Mouse (Mus musculus) neural tube, embryonic 15.5 days (tissue): Measurements from ENCODE around the gene Filip1l. TPM values are rescaled to one million over a fixed set of nuclear protein-coding genes. Genes with fewer than 3 reads are reported as not detected.

ENCODE experiments used
- ATAC-seq: fragments of 200-750 bp; cut with Nextera tagmentation; 2 replicates; pipeline ENCODE4 v1.8.0; 2017; ENCODE audit warnings: mild to moderate bottlenecking, moderate TSS enrichment, moderate library complexity; ENCODE audit not compliant: low FRiP score
- H3K27ac ChIP-seq: fragments of 300-500 bp; sonication (generic); replicated peaks from 2 replicates; pipeline ENCODE4 v1.5.1; 2015; ENCODE audit warnings: mild to moderate bottlenecking, inconsistent platforms
- H3K27me3 ChIP-seq: fragments of 300-500 bp; sonication (generic); replicated peaks from 2 replicates; pipeline ENCODE4 v1.6.1; 2015; ENCODE audit warnings: inconsistent platforms
- H3K36me3 ChIP-seq: fragments of 300-500 bp; sonication (generic); 2 replicates; pipeline ENCODE4 v1.6.1; 2015; ENCODE audit warnings: inconsistent platforms
- H3K4me1 ChIP-seq: fragments of 300-500 bp; sonication (generic); 2 replicates; pipeline ENCODE4 v1.6.1; 2015; ENCODE audit warnings: inconsistent platforms
- H3K4me2 ChIP-seq: fragments of 300-500 bp; sonication (generic); 2 replicates; pipeline ENCODE4 v1.6.1; 2015; ENCODE audit warnings: inconsistent platforms, mild to moderate bottlenecking, moderate library complexity
- H3K4me3 ChIP-seq: fragments of 300-500 bp; sonication (generic); replicated peaks from 2 replicates; pipeline ENCODE4 v1.5.1; 2015; ENCODE audit warnings: mild to moderate bottlenecking, inconsistent platforms
- H3K9ac ChIP-seq: fragments of 300-500 bp; sonication (generic); replicated peaks from 2 replicates; pipeline ENCODE4 v1.6.1; 2015; ENCODE audit warnings: mild to moderate bottlenecking, inconsistent platforms
- H3K9me3 ChIP-seq: fragments of 300-500 bp; sonication (generic); replicated peaks from 2 replicates; pipeline ENCODE4 v1.6.1; 2016; ENCODE audit warnings: inconsistent platforms
- WGBS: fragments of 180-500 bp; shearing (Covaris S2); methylation state at CpG from one replicate; pipeline ENCODE4 v1.1.7; 2015; ENCODE audit warnings: mixed read lengths; 5-methylcytosine and 5-hydroxymethylcytosine counted together
- polyA plus RNA-seq: library from polyadenylated mRNA; unstranded; fragments of >200 nt; fragmentation: Nextera tagmentation; extraction: Ambion mirVana; gene quantifications from 2 replicates; pipeline ENCODE4 v1.2.1, GENCODE M21; 2015

Filip1l gene
- polyA plus RNA-seq, 1 experiment from 2014 or later, result 3.3 TPM

GRCm38 (mm10) chr16:57329028-57329427 is 23.9 kb upstream of the Filip1l start:
- Histone ChIP-seq H3K27ac (no peak overlapping the region), H3K27me3 (no peaks in the 10 kb centered on the region), H3K4me1 (no peaks in the 10 kb centered on the region), H3K36me3 (no peaks in the 10 kb centered on the region), H3K9ac (no peak overlapping the region), H3K4me2 (no peak overlapping the region), H3K9me3 (no peaks in the 10 kb centered on the region), H3K4me3 (no peak overlapping the region)
- WGBS, result 85% methylated on average over 8 of the region's 8 CpGs
- ATAC-seq, result no peak

DNA sequence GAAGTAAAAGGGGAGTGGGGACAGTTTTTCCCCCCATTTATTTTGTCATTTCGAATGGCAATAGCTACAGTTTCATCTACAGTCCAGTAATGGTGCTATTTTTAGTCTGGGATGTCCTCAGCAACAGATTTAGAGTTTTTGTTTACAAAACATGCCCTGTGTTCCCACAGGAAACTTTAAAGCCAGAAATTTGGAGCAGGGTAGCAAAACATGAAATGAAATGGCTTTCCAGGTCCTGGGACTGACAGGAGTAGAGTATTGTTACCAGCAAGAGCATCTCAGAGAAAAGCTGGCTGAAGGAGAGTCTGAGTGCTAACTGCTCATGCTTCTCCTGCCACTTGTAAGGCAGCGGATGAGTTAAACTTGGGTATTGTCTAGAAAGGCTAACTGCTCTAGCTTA is 22.8 kb upstream of the Filip1l start:
- Histone ChIP-seq H3K4me1 (no peaks in the 10 kb centered on the region), H3K4me2 (no peak overlapping the region), H3K4me3 (no peak overlapping the region), H3K9me3 (no peaks in the 10 kb centered on the region), H3K36me3 (no peaks in the 10 kb centered on the region), H3K27ac (no peak overlapping the region), H3K9ac (no peak overlapping the region), H3K27me3 (no peaks in the 10 kb centered on the region)
- WGBS, result 87% methylated on average over 2 of the region's 2 CpGs
- ATAC-seq, result no peak

DNA sequence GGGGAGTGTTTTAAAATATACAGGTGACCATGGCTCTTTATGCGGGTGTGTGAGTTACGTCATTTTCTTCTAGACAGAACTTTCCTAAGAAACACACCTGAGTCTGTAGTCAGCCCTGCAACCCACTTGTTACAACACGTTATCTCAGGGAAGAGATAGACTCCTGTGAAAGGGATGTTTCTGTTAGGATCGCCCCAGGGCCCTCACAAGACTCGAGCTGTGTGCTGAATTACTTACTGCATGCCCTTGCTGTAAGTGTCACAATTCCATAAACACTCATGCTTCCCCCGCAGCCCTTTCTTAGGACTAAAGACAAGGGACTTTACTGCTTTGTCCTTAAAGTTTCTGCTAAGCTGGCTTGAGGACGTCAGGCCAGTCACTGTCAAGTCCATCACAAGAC is 20.6 kb upstream of the Filip1l start:
- WGBS, result 84% methylated on average over 7 of the region's 7 CpGs
- no peaks in the 10 kb centered on the region for H3K36me3 ChIP-seq
- no peak overlapping the region for H3K4me3 ChIP-seq
- no peaks in the 10 kb centered on the region for H3K27me3 ChIP-seq
- no peak overlapping the region for H3K4me2 ChIP-seq
- H3K9me3 ChIP-seq, result no peaks in the 10 kb centered on the region
- no peak overlapping the region for H3K9ac ChIP-seq
- no peak overlapping the region for H3K27ac ChIP-seq
- H3K4me1 ChIP-seq, result no peaks in the 10 kb centered on the region
- no peak for ATAC-seq

DNA sequence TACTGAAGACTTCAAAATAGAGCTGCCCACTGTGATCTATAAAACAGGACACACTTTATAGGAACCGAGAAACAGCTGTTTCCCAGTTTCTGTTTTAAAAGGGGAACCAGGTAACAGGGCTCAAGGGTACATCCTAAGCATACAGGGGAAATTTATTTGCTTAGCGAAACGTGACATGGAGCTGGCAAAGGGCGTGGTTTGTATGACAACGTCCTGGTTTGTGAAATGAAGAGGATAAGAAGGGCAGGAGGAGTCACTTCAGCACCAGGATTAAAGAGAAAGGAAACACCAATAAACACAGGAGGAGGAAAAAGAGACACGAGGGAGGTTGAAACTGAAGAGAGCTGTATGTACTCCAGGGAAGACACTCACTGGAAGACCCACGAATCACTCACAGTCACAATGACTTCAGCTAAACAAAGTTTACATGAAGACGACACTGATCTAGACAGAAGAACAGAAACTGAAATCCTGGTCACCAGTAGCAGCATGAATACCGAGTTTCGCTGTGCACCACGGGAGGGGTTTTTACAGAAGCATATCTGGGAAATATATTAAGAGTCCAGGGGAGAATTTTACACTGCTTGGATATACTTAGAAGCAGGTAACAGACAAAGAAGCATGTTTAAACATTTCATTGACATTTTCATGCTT is 16.0 kb upstream of the Filip1l start:
- H3K4me2 ChIP-seq, result no peak overlapping the region
- H3K4me1 ChIP-seq, result no peaks in the 10 kb centered on the region
- no peaks in the 10 kb centered on the region for H3K9me3 ChIP-seq
- 77% methylated on average over 11 of the region's 11 CpGs for WGBS
- H3K4me3 ChIP-seq, result no peak overlapping the region
- ATAC-seq, result no peak
- no peak overlapping the region for H3K27ac ChIP-seq
- no peaks in the 10 kb centered on the region for H3K27me3 ChIP-seq
- no peak overlapping the region for H3K9ac ChIP-seq
- no peaks in the 10 kb centered on the region for H3K36me3 ChIP-seq

GRCm38 (mm10) chr16:57339765-57340612 is 12.9 kb upstream of the Filip1l start:
- H3K27ac ChIP-seq, result no peak overlapping the region
- no peak overlapping the region for H3K9ac ChIP-seq
- no peaks in the 10 kb centered on the region for H3K9me3 ChIP-seq
- no peak overlapping the region for H3K4me3 ChIP-seq
- ATAC-seq, result no peak
- H3K27me3 ChIP-seq, result no peaks in the 10 kb centered on the region
- 91% methylated on average over 8 of the region's 8 CpGs for WGBS
- no peak overlapping the region for H3K4me2 ChIP-seq
- H3K4me1 ChIP-seq, result no peaks in the 10 kb centered on the region
- no peaks in the 10 kb centered on the region for H3K36me3 ChIP-seq

GRCm38 (mm10) chr16:57340613-57340898 is 12.3 kb upstream of the Filip1l start:
- H3K9ac ChIP-seq, result no peak overlapping the region
- H3K4me3 ChIP-seq, result no peak overlapping the region
- no peaks in the 10 kb centered on the region for H3K9me3 ChIP-seq
- no peaks in the 10 kb centered on the region for H3K27me3 ChIP-seq
- H3K4me1 ChIP-seq, result no peaks in the 10 kb centered on the region
- H3K36me3 ChIP-seq, result no peaks in the 10 kb centered on the region
- no peak for ATAC-seq
- H3K27ac ChIP-seq, result no peak overlapping the region
- 78% methylated on average over 5 of the region's 5 CpGs for WGBS
- no peak overlapping the region for H3K4me2 ChIP-seq

DNA sequence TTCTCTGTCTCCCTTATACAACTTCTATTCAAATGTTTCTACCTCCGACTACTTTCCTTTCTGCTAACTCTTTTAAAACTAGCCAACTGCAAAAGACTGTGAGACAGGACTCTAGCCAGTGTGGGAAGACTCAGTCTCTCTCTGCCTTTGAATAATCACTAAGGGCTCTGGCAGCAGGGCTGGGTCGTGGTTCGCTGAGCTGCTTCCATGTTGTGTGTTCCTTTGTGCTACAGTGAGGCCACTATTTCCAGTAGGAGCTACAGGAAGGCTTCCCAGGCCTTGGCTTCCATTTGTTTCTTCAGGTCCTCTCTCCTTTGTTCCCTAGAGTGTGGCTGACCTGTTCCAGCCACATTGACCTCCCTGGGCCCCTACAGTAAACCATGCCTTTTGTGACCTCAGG is 6.6 kb upstream of the Filip1l start:
- H3K27ac ChIP-seq, result no peak overlapping the region
- H3K4me1 ChIP-seq, result no peaks in the 10 kb centered on the region
- ATAC-seq, result no peak
- 71% methylated on average over 3 of the region's 3 CpGs for WGBS
- H3K4me2 ChIP-seq, result no peak overlapping the region
- no peaks in the 10 kb centered on the region for H3K27me3 ChIP-seq
- no peak overlapping the region for H3K4me3 ChIP-seq
- H3K9ac ChIP-seq, result no peak overlapping the region
- no peaks in the 10 kb centered on the region for H3K36me3 ChIP-seq
- no peaks in the 10 kb centered on the region for H3K9me3 ChIP-seq

DNA sequence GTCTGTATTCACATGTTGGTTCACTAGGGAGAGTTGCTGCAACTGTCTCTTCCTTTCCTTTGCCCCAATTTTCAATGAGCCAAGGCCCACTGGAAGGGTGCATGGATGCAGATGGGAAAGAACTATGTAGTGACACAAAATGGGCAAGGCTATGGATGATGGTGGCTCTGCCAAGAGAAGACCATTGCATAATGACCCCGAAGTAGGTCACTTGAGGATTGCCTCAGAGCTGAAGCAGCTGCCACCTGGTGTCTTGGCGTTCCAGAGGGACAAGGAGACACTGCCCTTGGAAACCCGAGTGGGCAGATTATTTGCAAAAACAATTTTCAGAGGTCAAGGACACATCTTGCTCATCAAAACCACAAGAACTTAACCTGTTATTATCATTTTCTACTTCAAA is 3.9 kb upstream of the Filip1l start:
- Histone ChIP-seq H3K9ac (no peak overlapping the region), H3K4me1 (no peaks in the 10 kb centered on the region), H3K4me2 (no peak overlapping the region), H3K9me3 (no peaks in the 10 kb centered on the region), H3K27me3 (no peaks in the 10 kb centered on the region), H3K36me3 (no peaks in the 10 kb centered on the region), H3K27ac (no peak overlapping the region), H3K4me3 (no peak overlapping the region)
- ATAC-seq, result no peak
- 93% methylated on average over 3 of the region's 3 CpGs for WGBS

- H3K4me3 ChIP-seq, result no peak overlapping the region
- no peak overlapping the region for H3K27ac ChIP-seq
- no peaks in the 10 kb centered on the region for H3K4me1 ChIP-seq
- H3K9me3 ChIP-seq, result no peaks in the 10 kb centered on the region
- H3K36me3 ChIP-seq, result no peaks in the 10 kb centered on the region
- H3K27me3 ChIP-seq, result no peaks in the 10 kb centered on the region
- ATAC-seq, result no peak
- 68% methylated on average over 3 of the region's 3 CpGs for WGBS
- H3K4me2 ChIP-seq, result no peak overlapping the region
- H3K9ac ChIP-seq, result no peak overlapping the region
These were observed 3.2 kb upstream of the Filip1l start for GRCm38 (mm10) chr16:57349689-57350088.

GRCm38 (mm10) chr16:57353166-57353721 is 351 bp downstream of the Filip1l start:
- Histone ChIP-seq H3K4me1 (no peaks in the 10 kb centered on the region), H3K27me3 (no peaks in the 10 kb centered on the region), H3K27ac (no peak overlapping the region), H3K9ac (no peak overlapping the region), H3K36me3 (no peaks in the 10 kb centered on the region), H3K4me2 (no peak overlapping the region), H3K9me3 (no peaks in the 10 kb centered on the region), H3K4me3 (no peak overlapping the region)
- WGBS, result 90% methylated on average over 11 of the region's 11 CpGs
- ATAC-seq, result no peak

DNA sequence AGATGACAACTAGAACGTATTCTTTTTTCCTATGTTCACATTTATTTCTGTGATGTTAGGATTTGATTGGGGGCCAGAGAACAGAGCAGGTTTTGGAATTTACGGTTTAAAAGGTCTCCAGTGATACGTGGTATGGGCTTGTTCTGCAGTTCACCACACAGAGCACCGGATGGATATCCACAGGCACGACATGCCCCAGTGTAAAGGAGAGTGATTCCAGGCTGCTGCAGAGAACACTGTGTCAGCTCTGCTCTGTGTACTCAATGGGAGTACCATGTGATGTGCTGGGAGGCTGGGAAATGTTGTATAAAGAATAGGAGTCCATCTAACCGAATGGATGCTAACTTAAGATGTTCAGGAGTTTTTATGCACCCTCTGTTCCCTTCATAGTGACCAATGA is 1.0 kb downstream of the Filip1l start:
- H3K9ac ChIP-seq, result no peak overlapping the region
- no peak for ATAC-seq
- H3K4me2 ChIP-seq, result no peak overlapping the region
- H3K27me3 ChIP-seq, result no peaks in the 10 kb centered on the region
- no peaks in the 10 kb centered on the region for H3K9me3 ChIP-seq
- H3K4me1 ChIP-seq, result no peaks in the 10 kb centered on the region
- H3K4me3 ChIP-seq, result no peak overlapping the region
- H3K27ac ChIP-seq, result no peak overlapping the region
- no peaks in the 10 kb centered on the region for H3K36me3 ChIP-seq
- WGBS, result 74% methylated on average over 6 of the region's 6 CpGs

DNA sequence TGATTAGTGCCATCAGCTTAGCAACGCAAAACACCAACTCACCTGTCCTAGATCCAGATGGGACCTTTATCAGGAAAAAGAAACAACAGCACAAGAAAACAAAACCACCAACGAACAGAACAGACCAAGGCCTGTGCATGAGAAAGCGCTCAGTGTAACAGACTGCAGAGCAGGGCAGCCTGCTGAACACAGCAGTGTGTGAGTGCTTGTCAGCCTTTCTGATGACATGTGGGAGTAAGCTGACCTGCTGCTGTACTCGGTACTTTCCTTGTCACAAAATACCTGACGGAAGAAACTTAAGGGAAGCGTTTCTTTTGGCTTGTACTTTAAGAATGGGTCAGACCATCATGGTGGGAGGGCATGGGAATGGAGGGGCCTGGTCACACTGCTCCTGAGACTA is 3.6 kb downstream of the Filip1l start:
- WGBS, result 86% methylated on average over 6 of the region's 6 CpGs
- H3K9ac ChIP-seq, result no peak overlapping the region
- no peak overlapping the region for H3K4me2 ChIP-seq
- no peak overlapping the region for H3K4me3 ChIP-seq
- no peaks in the 10 kb centered on the region for H3K4me1 ChIP-seq
- no peaks in the 10 kb centered on the region for H3K27me3 ChIP-seq
- no peak for ATAC-seq
- H3K27ac ChIP-seq, result no peak overlapping the region
- no peaks in the 10 kb centered on the region for H3K9me3 ChIP-seq
- H3K36me3 ChIP-seq, result no peaks in the 10 kb centered on the region
